Mouse (Mus musculus): ENCODE results near the gene Rmnd5b.
"Not testable (repeated sequence)": the region's sequence is repeated elsewhere in the genome, so short reads cannot be mapped to it uniquely, and the experiment has no call there.

DNA sequence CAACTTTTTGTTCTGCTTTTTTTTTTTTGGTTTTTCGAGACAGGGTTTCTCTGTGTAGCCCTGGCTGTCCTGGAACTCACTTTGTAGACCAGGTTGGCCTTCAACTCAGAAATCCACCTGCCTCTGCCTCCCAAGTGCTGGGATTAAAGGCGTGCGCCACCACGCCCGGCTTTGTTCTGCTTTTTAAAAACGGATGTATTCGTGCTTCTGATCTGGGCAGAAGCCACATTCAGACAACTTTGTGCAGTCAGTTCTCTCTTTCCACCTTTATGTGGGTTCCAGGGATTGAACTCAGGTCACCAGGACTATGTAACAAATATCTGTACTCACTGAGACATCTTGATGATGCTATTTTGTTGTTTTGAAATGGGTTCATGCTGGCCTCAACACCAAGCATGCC, 2.5 kb downstream of the Rmnd5b start:
- TF ChIP-seq POLR2A (IDR thresholded peaks at IDR 0.05; ENCODE audit: insufficient read length, low read depth); TCF12 (IDR thresholded peaks at IDR 0.05; ENCODE audit: insufficient read depth, poor library complexity, severe bottlenecking); POLR2AphosphoS2 (IDR thresholded peaks at IDR 0.05; ENCODE audit: insufficient read length, low read depth); USF1 (IDR thresholded peaks at IDR 0.05; ENCODE audit: low read depth); MYOG (IDR thresholded peaks at IDR 0.05; ENCODE audit: control insufficient read depth in 1 of 3, insufficient read depth in 1 of 3, insufficient read length in 2 of 3, low read depth in 2 of 3); REST (IDR thresholded peaks at IDR 0.05; ENCODE audit: insufficient read depth, insufficient read length); MAX (IDR thresholded peaks at IDR 0.05; ENCODE audit: low read depth); MYOD1 (IDR thresholded peaks at IDR 0.05; ENCODE audit: control insufficient read depth in 1 of 3, insufficient read length in 2 of 3, low read depth in 2 of 3): not testable (repeated sequence)
